Mouse (Mus musculus) stomach, embryonic 16.5 days (tissue): ENCODE measurements at regions not wholly inside any gene's neighbourhood (a gene's known extent, or its start where the extent isn't known, plus 50 kb on each side); places are given as distances from the start of the nearest gene placed in this dataset.

Experiments
- ATAC-seq: fragments of 200-750 bp; cut with Nextera tagmentation; 2 replicates; pipeline ENCODE4 v1.8.0; 2017; ENCODE audit warnings: moderate number of reproducible peaks, moderate TSS enrichment; ENCODE audit not compliant: insufficient read depth, low FRiP score
- H3K27ac ChIP-seq: fragments of 300-500 bp; sonication (generic); 2 replicates; pipeline ENCODE4 v1.5.1; 2014; ENCODE audit warnings: low read length
- H3K27me3 ChIP-seq: fragments of 300-500 bp; sonication (generic); 2 replicates; pipeline ENCODE4 v1.6.1; 2014; ENCODE audit warnings: low read length, control low read depth, mixed read lengths; ENCODE audit not compliant: control insufficient read depth, insufficient read depth
- H3K36me3 ChIP-seq: fragments of 300-500 bp; sonication (generic); 2 replicates; pipeline ENCODE4 v1.6.1; 2014; ENCODE audit warnings: low read length; ENCODE audit not compliant: control insufficient read depth, insufficient read depth
- H3K4me1 ChIP-seq: fragments of 300-500 bp; sonication (generic); 2 replicates; pipeline ENCODE4 v1.6.1; 2014; ENCODE audit warnings: low read length, control low read depth, mixed read lengths; ENCODE audit not compliant: control insufficient read depth, insufficient read depth
- H3K4me2 ChIP-seq: fragments of 300-500 bp; sonication (generic); 2 replicates; pipeline ENCODE4 v1.6.1; 2014; ENCODE audit warnings: low read depth, low read length, mixed read lengths
- H3K4me3 ChIP-seq: fragments of 300-500 bp; sonication (generic); replicated peaks from 2 replicates; pipeline ENCODE4 v1.5.1; 2014; ENCODE audit warnings: mild to moderate bottlenecking, low read length
- H3K9ac ChIP-seq: fragments of 300-500 bp; sonication (generic); 2 replicates; pipeline ENCODE4 v1.6.1; 2014; ENCODE audit warnings: low read length
- H3K9me3 ChIP-seq: fragments of 300-500 bp; sonication (generic); replicated peaks from 2 replicates; pipeline ENCODE4 v1.6.1; 2016; ENCODE audit warnings: low read length, control low read depth; ENCODE audit not compliant: control insufficient read depth
- WGBS: fragments of 180-500 bp; shearing (Covaris S2); extraction: QIAGEN DNeasy Blood & Tissue Kit; methylation state at CpG from one replicate; pipeline ENCODE4 v1.1.7; 2014; 5-methylcytosine and 5-hydroxymethylcytosine counted together

DNA sequence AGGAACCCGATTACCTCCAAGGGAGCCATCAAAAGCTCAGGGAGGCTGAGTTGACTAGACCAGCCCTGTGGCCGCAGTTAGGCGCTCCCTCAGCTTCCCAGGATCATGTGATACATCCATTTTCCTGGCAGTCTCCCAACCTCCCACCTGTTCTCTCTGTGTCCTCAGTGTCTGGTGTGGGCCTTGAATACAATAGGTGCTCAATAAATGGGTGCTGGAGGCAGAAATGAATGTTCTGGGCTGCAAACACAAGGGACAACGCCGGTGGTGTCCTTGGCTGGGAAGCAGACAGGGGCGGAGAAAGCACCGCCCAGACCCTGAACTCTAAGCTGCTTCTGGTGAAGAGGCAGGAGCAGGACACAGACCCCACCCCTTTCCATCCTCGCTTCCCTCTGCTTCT is 93.3 kb upstream of the Runx3 start:
- Histone ChIP-seq H3K4me1 (peaks cover 4% of the 10 kb centered on the region), H3K27ac (no peak overlapping the region), H3K9ac (no peak overlapping the region), H3K4me2 (no peak overlapping the region), H3K4me3 (no peak overlapping the region), H3K27me3 (no peaks in the 10 kb centered on the region), H3K36me3 (no peaks in the 10 kb centered on the region), H3K9me3 (no peaks in the 10 kb centered on the region)
- 57% methylated on average over 8 of the region's 8 CpGs for WGBS
- ATAC-seq, result no peak

DNA sequence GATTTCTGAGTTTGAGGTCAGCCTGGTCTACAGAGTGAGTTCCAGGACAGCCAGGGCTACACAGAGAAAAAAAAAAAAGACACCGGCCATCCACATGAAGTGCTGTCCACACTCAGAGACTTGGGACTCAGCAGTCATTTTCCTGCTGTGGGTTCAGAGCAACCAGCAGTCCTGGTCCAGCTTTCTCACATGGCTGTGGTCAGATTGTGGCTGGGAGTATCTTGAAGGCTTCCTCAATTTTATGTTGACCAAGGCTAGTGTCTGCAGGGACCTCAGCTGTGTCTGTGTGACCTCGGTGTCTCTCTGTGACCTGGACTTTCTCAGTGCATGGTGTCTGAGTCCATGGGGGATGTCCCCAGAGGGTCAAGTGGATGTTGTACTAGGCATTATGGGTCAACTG is 90.7 kb upstream of the Runx3 start:
- Histone ChIP-seq H3K4me2 (no peak overlapping the region), H3K4me3 (no peak overlapping the region), H3K4me1 (peaks cover 4% of the 10 kb centered on the region), H3K9me3 (no peaks in the 10 kb centered on the region), H3K36me3 (no peaks in the 10 kb centered on the region), H3K27ac (no peak overlapping the region), H3K9ac (no peak overlapping the region), H3K27me3 (no peaks in the 10 kb centered on the region)
- 92% methylated on average over 2 of the region's 2 CpGs for WGBS
- ATAC-seq, result no peak

DNA sequence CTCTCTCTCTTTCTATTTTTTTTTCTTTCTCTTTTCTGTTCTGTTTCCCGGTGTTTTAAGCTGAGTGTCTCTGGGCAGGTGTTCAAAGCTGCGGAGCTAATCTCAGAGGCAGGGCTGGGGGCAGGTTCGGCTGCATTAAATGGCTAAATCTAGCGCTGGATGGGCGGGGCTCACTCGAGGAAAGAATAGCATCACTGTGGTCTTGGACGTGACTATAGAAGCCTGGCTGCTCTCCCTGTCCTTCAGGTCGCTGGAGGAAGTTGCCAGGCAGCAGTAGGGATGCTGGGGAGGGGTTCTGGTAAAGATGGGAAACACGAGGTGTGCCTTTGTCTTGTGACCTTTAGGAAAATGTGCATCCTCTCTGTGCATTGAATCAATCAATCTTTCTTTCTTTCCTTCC is 88.0 kb upstream of the Runx3 start:
- no peak overlapping the region for H3K9ac ChIP-seq
- no peaks in the 10 kb centered on the region for H3K4me1 ChIP-seq
- no peak for ATAC-seq
- H3K27me3 ChIP-seq, result no peaks in the 10 kb centered on the region
- H3K36me3 ChIP-seq, result no peaks in the 10 kb centered on the region
- H3K4me2 ChIP-seq, result no peak overlapping the region
- H3K9me3 ChIP-seq, result no peaks in the 10 kb centered on the region
- H3K4me3 ChIP-seq, result no peak overlapping the region
- WGBS, result 30% methylated on average over 9 of the region's 9 CpGs
- no peak overlapping the region for H3K27ac ChIP-seq

DNA sequence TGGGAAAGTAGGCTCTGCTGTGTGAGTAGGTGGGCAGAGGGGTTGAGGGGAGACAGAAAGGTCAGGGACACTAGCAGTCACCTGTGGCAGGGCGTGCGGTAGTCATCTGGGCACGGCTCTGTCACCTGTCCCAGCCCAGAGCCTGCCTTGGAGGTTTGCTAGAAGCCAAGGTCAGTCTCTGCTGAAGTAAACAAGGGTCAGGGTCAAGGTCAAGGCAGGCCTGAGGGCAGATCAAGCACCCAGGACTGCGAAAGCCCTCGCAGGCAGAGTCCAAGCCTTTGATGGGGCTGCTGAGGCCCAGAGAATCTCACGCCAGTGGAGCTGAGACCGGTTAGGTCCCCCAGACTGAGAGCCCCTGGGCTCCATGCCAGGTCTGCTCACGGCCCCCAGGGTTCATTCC is 87.2 kb upstream of the Runx3 start:
- no peaks in the 10 kb centered on the region for H3K9me3 ChIP-seq
- H3K36me3 ChIP-seq, result no peaks in the 10 kb centered on the region
- H3K27me3 ChIP-seq, result no peaks in the 10 kb centered on the region
- no peak overlapping the region for H3K4me2 ChIP-seq
- H3K4me3 ChIP-seq, result no peak overlapping the region
- H3K27ac ChIP-seq, result no peak overlapping the region
- no peak overlapping the region for H3K9ac ChIP-seq
- 65% methylated on average over 8 of the region's 8 CpGs for WGBS
- H3K4me1 ChIP-seq, result no peaks in the 10 kb centered on the region
- no peak for ATAC-seq

DNA sequence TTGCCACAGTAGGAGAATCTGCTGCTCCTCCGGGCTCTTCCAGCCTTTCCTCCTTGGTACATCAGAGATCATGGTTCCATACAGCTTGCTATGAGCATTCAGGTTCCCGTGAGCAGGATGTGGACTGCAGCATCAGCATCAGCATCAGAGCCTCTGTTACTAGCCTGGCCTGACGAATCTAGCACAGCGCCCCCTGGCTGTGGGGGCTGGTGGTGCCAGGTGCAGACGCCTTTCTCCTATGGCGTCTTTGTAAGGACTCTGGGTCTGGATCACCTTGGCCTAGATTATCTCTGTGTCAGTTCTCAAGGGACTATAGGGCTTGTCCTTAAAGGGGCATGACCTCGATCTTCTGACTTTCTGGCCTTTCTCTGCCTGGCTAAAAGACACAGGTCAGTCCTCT is 86.0 kb upstream of the Runx3 start:
- no peak overlapping the region for H3K27ac ChIP-seq
- H3K27me3 ChIP-seq, result no peaks in the 10 kb centered on the region
- H3K9me3 ChIP-seq, result no peaks in the 10 kb centered on the region
- no peaks in the 10 kb centered on the region for H3K4me1 ChIP-seq
- WGBS, result 35% methylated on average over 7 of the region's 7 CpGs
- no peaks in the 10 kb centered on the region for H3K36me3 ChIP-seq
- no peak for ATAC-seq
- no peak overlapping the region for H3K4me2 ChIP-seq
- no peak overlapping the region for H3K4me3 ChIP-seq
- no peak overlapping the region for H3K9ac ChIP-seq

DNA sequence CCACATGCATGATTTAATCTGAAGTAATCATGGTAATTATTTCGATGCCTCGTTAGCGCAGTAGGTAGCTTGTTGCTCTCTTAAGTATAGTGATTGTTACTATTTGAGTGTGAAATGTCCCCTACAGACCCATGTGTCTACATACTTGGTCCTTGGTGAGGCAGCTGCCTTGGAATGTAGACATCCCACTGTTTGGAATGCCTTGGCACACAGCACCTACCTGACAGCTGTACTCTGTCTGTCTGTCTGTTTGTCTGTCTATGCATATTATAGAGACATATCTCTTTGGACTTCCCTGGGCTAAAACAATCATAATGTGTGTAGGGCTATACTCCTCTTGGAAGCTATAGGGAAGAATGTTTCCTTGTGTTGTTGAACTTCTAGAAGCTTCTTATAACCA is 83.7 kb upstream of the Runx3 start:
- Histone ChIP-seq H3K9me3 (no peaks in the 10 kb centered on the region), H3K27ac (no peak overlapping the region), H3K4me1 (no peaks in the 10 kb centered on the region), H3K4me2 (no peak overlapping the region), H3K9ac (no peak overlapping the region), H3K27me3 (no peaks in the 10 kb centered on the region), H3K36me3 (no peaks in the 10 kb centered on the region), H3K4me3 (no peak overlapping the region)
- 91% methylated on average over 3 of the region's 3 CpGs for WGBS
- ATAC-seq, result no peak

DNA sequence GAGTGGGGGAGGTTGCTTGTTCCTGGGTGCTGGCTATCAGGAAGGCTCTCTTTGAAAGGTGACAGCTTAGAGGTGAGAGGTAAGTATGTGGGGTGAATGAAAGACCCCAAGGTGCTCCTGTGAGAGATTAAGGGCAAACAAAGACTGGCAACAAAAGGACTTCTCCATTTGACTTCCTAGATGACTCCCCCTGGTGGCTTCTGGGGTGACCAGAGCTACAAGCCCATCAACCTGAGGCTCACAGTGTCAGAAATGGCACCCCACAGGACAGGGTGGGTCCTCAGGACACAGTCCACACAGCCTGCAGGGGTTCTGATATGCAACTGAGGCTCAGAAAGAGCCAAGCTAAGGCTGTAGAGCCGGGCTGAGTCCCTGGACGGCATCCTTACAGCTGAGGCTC is 81.2 kb upstream of the Runx3 start:
- no peak overlapping the region for H3K4me2 ChIP-seq
- H3K4me1 ChIP-seq, result no peaks in the 10 kb centered on the region
- H3K9ac ChIP-seq, result no peak overlapping the region
- H3K9me3 ChIP-seq, result no peaks in the 10 kb centered on the region
- no peak overlapping the region for H3K4me3 ChIP-seq
- no peaks in the 10 kb centered on the region for H3K27me3 ChIP-seq
- H3K27ac ChIP-seq, result no peak overlapping the region
- no peaks in the 10 kb centered on the region for H3K36me3 ChIP-seq
- ATAC-seq, result no peak
- WGBS, result 77% methylated on average over 2 of the region's 2 CpGs

DNA sequence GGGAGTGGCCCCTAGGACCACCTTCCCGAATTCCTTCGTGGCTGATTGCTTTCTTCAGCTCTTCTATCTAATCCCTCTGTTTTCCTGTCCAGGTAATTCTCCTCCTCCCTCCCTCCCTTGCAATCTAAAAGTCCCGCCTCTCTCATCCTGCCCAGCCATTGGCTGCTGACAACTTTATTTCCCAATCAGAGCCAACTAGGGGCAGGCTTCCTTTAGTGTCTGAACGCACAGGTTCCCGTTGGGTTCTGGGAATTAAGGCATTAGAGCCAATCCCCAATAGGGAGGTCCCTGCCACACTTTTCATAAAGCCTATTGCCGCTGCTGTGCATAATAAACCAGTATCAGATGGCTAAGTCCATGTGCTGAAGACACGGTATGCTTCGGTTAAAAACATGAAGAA is 78.5 kb upstream of the Runx3 start:
- WGBS, result 43% methylated on average over 8 of the region's 8 CpGs

DNA sequence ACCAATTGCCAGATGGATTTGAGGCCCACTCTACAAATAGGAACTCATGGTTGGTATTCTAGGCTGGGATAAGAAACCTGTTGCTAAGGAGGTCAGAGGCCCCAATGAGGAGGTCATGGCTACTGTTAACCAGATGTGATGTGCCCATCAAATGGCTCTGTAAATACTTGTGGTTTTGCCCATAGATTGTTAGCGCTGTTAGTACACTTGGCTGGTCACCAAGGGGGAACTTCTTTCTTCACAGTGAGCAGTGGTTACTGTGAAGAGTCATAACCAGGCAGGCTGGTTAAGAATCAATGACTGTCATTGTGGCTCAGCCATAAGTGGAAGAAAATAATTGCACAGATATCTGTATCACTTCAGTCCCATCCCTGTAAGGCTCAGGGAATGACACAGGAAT is 78.0 kb upstream of the Runx3 start:
- H3K9ac ChIP-seq, result no peak overlapping the region
- H3K27me3 ChIP-seq, result no peaks in the 10 kb centered on the region
- WGBS, result 84% methylated on average over 1 of the region's 1 CpGs
- H3K4me1 ChIP-seq, result no peaks in the 10 kb centered on the region
- no peak overlapping the region for H3K4me2 ChIP-seq
- H3K4me3 ChIP-seq, result no peak overlapping the region
- H3K9me3 ChIP-seq, result no peaks in the 10 kb centered on the region
- no peak overlapping the region for H3K27ac ChIP-seq
- no peaks in the 10 kb centered on the region for H3K36me3 ChIP-seq
- no peak for ATAC-seq

More for the DNA sequence above, 78.5 kb upstream of the Runx3 start:
- Histone ChIP-seq H3K4me1 (no peaks in the 10 kb centered on the region), H3K27me3 (no peaks in the 10 kb centered on the region), H3K27ac (no peak overlapping the region), H3K4me2 (no peak overlapping the region), H3K4me3 (no peak overlapping the region), H3K9me3 (no peaks in the 10 kb centered on the region), H3K36me3 (no peaks in the 10 kb centered on the region), H3K9ac (no peak overlapping the region)
- ATAC-seq, result no peak

DNA sequence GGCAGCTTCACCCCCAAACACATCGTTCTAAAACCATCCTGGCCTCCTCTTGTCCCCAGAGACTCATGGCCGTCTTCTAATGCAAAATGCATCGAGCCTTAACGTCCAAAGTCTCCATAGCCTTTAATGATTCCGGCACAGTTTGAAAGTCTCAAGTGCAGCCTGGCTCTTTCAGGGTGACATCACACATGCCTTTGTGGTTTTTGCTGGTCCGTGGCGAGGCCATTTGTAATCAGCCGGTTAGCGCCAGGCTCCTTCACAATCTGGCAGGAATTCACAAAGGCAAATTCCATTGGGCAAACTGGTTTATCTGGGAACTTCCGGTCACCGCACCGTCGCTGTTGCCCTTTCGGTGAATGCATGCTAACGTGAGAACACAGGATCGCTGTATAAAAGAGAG is 75.4 kb upstream of the Runx3 start:
- H3K27ac ChIP-seq, result no peak overlapping the region
- H3K27me3 ChIP-seq, result no peaks in the 10 kb centered on the region
- ATAC-seq, result no peak
- WGBS, result 73% methylated on average over 16 of the region's 16 CpGs
- H3K4me2 ChIP-seq, result no peak overlapping the region
- H3K4me3 ChIP-seq, result no peak overlapping the region
- H3K36me3 ChIP-seq, result no peaks in the 10 kb centered on the region
- H3K9ac ChIP-seq, result no peak overlapping the region
- no peaks in the 10 kb centered on the region for H3K9me3 ChIP-seq
- H3K4me1 ChIP-seq, result no peaks in the 10 kb centered on the region
